Mouse (Mus musculus) spleen, postnatal 36 days (tissue): Measurements from ENCODE around the gene Ahnak.
"Not testable (repeated sequence)": the region's sequence is repeated elsewhere in the genome, so short reads cannot be mapped to it uniquely, and the experiment has no call there.

Experiments used
- DNase-seq, 2 experiments: peaks; one replicate each; pipeline ENCODE4 v3.0.0; 2022; ENCODE audit warnings: low spot score in 2 of 2, mixed read lengths in 1 of 2

The Ahnak gene

DNA sequence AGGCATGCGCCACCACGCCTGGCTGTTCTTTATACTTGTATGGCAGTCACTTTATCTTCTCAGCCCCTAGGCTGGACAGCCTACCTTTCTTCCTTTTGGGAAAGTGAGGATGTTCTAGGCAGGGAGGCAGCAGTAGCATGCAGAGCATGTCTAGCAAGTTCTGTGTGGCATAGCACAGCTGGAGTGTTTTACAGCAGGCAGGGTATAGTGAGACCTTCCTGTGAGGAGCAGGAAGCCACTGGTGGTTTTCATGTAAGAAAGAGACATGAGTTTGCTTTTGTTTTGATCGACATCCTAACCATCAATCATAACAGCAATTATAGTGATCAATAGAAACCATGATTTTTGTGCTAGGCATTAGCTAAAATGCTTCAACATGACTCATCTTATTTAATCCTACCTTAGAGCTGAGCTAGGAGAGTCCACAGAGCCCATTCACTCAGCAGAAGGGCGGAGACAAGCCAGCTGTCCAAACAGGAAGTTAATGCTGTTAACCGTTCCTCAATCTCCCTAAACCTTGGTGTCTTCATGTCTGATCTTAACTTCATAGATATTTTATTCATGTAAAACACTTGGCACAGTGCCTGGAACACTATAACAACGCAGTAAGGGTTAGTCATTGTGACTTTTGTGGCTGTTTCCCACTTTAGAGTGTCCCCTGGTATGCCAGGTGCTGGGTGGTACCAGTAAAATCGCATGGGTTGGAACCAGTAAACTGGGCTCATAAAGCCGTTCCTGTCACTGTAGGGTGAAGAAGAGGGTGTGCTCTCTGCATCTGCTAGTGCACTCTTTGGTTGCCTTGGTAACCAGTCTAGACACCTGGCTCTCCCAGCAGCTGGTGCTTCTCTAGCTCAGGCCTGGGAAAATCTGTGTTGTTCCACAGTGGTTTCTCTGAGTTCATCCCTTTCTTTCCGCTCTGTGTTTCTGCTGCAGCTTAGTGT lies 76.8 kb downstream of the Ahnak start:
- DNase-seq: peak; percentile 34 to 36

DNA sequence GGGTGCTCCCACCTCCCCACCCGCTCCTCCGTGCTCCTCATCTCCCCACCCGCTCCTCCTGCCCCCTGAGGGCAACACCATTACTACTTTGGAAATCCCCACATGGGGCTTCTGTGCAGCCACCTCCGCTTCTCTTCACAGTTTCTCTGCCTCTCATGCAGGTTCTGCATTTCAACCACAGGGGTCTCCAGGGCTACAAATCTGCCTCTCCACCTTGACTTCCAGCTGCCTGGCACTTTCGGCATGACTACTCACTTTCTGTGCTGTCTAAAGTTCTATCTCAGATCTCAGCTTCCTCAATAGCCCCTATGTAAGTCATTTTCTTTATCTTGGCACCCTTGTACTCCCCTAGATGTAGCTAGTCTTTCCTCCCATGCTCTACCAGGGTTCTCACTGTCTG lies 78.2 kb downstream of the Ahnak start:
- DNase-seq: peak; percentile 70 to 71

DNA sequence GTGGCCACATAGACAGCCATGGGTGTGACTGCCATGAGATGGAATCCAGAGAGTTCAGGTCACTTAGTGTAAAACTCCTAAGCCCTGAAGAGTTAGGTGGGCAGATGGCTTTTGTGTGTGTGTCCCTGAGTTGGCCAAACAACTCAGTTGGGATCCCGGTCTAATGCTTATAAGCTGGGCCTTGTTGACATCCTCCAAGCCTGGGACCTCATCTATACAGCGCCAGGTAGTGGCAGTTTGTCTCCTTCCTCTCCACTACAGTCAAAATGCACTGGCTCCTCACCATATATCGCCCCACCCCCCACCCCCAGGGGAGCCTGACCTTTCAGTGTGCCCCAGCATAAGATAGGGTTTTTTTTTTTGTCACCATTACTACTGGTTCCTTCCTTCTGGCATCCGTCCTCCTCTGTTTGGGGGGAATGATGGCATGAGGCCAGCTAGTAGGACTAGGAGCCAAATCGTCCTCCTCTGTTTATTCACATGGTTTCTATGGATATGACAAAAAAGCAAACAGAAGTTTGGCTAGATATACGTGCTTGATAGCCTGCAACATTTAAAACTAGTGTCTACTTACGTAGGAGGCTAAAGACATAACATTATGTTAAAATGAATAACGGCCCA lies 80.7 kb downstream of the Ahnak start:
- DNase-seq: no peak

- no peak for DNase-seq
Measured at GRCm38 (mm10) chr19:9070316-9070715, 81.2 kb downstream of the Ahnak start.

- peak; percentile 75 to 77 for DNase-seq
Measured at GRCm38 (mm10) chr19:9071456-9072156, 82.5 kb downstream of the Ahnak start.

- no peak for DNase-seq
Measured at GRCm38 (mm10) chr19:9072157-9072530, 83.1 kb downstream of the Ahnak start.

- DNase-seq: no peak
Measured at GRCm38 (mm10) chr19:9073776-9074411, 84.8 kb downstream of the Ahnak start.

DNA sequence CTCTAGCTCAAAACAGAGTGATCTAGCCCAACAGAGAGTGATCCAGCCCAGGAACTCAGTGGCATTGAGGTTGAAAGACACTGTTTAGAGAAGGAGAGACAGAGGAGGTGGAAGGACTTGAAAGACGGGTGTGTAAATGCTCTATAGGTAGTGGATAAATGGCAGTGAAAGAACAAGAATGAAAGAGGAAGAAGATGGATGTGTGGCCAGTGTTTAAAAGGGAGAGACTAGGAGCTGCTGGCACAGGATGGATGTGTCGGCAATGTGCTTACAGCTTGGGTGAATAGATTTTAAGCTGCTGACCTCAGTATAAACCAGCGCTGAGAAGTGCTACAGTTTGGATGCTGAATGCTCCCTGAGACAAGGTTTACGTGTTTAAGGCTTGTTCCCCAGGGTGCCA lies 85.3 kb downstream of the Ahnak start:
- DNase-seq: no peak

GRCm38 (mm10) chr19:9075558-9075957 lies 86.5 kb downstream of the Ahnak start:
- no peak for DNase-seq

DNA sequence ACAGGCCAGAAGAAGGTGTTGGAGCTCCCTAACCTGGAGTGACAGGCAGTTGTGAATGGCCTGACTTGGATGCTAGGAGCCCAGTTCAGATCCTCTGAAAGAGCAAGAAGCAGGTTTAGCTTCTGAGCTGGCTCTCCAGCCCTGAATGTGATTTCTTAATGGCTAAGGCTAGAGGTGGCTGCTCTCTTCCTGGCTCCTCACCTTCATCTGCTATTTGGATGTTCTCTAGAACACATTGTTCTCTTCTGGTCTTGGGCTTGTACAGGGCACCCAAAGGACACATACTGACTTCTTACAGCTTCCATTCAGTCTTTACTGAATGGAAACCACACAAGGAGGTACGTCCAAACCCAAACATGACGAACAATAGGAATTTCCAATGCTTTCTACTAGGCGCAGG lies 87.0 kb downstream of the Ahnak start:
- no peak for DNase-seq

GRCm38 (mm10) chr19:9076982-9077660 lies 88.0 kb downstream of the Ahnak start:
- no peak for DNase-seq

- no peak for DNase-seq
Measured at GRCm38 (mm10) chr19:9079916-9080315, 90.8 kb downstream of the Ahnak start.

DNA sequence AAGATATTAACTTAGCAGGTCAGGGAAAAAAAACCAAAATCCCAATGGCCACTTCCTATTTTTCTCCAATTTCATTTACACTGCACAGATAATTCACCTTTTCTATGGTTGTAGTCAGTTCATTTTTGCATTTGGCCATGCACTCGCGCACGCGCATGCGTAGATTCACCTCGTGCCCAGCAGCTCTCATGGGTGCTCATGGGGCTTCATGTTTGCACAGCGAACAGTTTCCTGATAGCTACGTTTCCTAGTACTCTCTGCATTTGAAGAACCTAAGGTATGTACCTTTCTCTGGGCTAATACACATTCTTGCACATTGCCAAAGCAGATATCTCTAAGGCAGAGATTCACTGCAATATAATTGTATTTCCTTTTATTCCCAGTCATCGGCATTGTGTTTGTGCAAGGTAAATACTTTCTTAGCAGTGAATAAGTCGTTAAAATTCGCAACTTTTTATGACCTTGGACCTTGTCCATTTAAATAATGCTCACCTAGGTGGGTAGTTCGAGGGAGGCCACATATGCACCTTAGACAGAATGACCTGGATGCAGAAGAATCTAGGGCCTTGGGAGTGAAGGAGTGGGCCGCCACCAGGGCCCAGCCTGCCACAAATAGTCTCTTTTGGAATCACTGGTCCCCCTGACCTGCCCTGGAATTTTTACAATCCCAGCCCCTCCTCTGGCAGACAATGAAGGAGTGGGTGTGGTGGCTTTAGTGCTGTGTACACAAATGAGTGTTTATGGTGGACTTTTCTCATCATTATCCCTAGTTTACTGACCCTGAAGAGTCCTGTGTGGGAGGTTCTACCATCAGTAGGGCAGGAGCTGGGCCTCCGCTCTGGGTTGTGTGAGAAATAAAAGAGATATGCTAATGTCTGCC lies 92.5 kb downstream of the Ahnak start:
- DNase-seq: no peak

DNA sequence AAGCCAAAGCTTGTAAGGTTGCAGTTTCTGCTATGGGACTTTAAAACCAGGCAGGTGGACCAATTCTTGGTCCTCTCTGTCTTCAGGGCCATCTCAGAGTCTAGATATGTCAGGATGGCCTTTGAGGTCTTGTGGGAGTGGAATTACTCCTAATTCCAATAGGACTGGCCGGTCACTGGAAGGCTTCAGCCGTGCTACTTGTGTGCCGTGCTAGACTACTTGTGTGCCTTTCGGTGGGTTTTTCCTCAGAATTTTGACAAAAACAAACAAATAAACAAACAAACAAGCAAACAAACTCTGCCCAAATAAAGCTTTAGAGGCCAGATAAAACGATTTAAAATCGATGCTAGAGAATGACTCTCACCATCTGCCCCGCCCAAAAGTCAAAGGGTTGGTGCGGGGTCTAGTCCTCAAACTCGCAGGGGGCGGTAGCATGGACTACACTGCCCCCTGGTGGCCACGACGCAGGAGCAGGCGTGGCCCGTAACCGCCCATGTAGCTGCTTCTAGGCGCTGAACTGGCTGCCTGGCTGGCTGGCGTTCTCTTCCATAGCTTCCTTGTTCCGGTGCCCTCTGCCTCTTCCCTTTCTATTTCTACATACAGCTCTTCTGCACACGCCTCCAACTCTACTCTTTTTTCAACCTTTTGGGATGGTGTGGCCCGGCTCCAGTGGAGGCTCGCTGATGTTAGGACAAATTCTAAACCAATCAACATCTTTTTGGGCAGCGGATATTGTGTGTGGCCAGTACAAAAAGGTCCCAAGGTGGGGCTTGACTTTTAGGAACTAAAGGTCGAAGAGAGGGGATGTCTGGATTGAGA lies 93.3 kb downstream of the Ahnak start:
- peak; percentile 71 to 80 for DNase-seq

GRCm38 (mm10) chr19:9083010-9083355 lies 93.9 kb downstream of the Ahnak start:
- no peak for DNase-seq

- DNase-seq: not testable (repeated sequence)
Measured at GRCm38 (mm10) chr19:9083892-9084291, 94.8 kb downstream of the Ahnak start.

- DNase-seq: no peak
Measured at GRCm38 (mm10) chr19:9087821-9088220, 98.7 kb downstream of the Ahnak start, which contains the start of gene Scgb1a1. Gene Scgb1a1 (minus strand): TSS chr19:9087958.

DNA sequence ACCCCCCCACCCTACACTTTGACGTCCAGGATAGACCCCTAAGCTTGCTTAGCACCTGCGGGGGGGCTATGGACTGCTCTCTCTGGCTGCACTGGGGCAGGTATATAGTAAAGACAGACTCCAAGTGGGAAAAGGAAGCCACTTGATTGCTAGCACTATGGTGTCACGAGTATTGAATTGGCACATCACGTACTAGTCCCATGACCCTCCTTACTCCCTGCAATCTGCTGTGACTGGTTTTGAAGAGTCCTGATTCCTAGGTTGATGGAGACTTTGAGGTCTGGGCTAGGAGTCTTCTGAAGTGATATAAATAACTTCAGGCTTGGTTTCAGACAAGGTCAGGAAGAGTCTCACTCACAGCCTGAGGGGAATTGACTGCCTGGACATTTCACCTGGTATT lies 101.1 kb downstream of the Ahnak start:
- no peak for DNase-seq

GRCm38 (mm10) chr19:9090709-9091108 lies 101.6 kb downstream of the Ahnak start:
- no peak for DNase-seq

DNA sequence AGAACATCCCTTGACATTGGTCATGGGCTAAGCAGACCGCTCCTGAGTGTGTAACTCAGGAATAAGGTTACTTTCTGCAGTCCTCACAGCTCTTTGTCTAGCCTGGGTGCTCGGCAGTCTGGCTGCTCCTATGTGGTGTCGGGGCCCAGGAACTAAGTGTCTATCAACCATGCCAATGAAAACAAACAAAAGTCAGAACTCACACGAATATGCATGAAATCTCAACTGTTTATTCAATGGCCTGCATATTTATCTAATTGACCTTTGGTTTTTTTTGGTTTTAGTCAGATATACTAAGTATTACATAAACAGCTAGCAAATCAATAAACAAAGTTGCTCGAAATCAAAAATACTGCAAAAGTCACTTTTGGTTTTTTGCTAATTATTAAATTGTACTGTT lies 106.0 kb downstream of the Ahnak start:
- DNase-seq: no peak
